Comparison of ENCODE assay signal across 13 mouse cellular contexts in genomic region chr7:19265147-19265546, GRCm38 (mm10). TPM values are rescaled to one million over a fixed set of nuclear protein-coding genes. Genes with fewer than 3 reads are reported as not detected.
A peak's percentile ranks its signal among the peaks of the same experiment; 100 is the strongest.
DNase-seq lines count a peak whose midpoint lies in the region; ATAC-seq and TF ChIP-seq lines count a peak whose summit lies in the region.
"Had no signal": no experiment of that assay in that cellular context is flagged by ENCODE, and none has a peak within 500 bp of the region (broad histone marks: within the 10 kb centered on the region; RNA-seq: fewer than 3 reads in every experiment).

No protein-coding gene starts in this region.

- intact Hi-C loops in gastrocnemius, adult 2 months (cut with DNase I), result no loop called here
- intact Hi-C loops in left cerebral cortex, postnatal 4 days (cut with DNase I), result no loop called here

- no peak overlapping the region for H3ac ChIP-seq in C2C12 (ENCODE audit: control insufficient read depth, insufficient read length, low read depth)

- H3K4me1 ChIP-seq in liver, embryonic 11.5 days (replicated peaks; ENCODE audit: control insufficient read depth, insufficient read depth, low read length), result peaks cover 52% of the 10 kb centered on the region
- peaks cover 39% of the 10 kb centered on the region for H3K4me1 ChIP-seq in forebrain, embryonic 10.5 days

- peak overlapping the region; percentile 21; the same call in 1 of the 2 replicates for H3K4me3 ChIP-seq in gastrocnemius, adult 2 months
- no peak overlapping the region for H3K4me3 ChIP-seq in C2C12 (ENCODE audit: insufficient read depth, poor library complexity, severe bottlenecking)
- peak overlapping the region; percentile 16; the same call in 1 of the 2 replicates for H3K4me3 ChIP-seq in liver, embryonic 11.5 days (ENCODE audit: low read depth, low read length)
- no peak overlapping the region; the same call in 1 of the 2 replicates for H3K4me3 ChIP-seq in forebrain, embryonic 10.5 days
- H3K4me3 ChIP-seq: embryonic facial prominence, embryonic 15.5 days had no signal

- H3K9ac ChIP-seq in liver, embryonic 11.5 days (ENCODE audit: low read depth, low read length), result peak overlapping the region; percentile 1
- H3K9ac ChIP-seq: embryonic facial prominence, embryonic 15.5 days had no signal

- peak overlapping the region; percentile 93 for H3K27ac ChIP-seq in gastrocnemius, adult 2 months
- H3K27ac ChIP-seq in liver, embryonic 11.5 days (ENCODE audit: low read depth, low read length), result peak overlapping the region; percentile 51
- H3K27ac ChIP-seq in forebrain, embryonic 10.5 days, result no peak overlapping the region
- H3K27ac ChIP-seq: embryonic facial prominence, embryonic 15.5 days had no signal

- H3K36me3 ChIP-seq in C2C12 (ENCODE audit: control insufficient read depth, insufficient read depth), result peaks cover 27% of the 10 kb centered on the region
- peaks cover 40% of the 10 kb centered on the region for H3K36me3 ChIP-seq in liver, embryonic 11.5 days (ENCODE audit: control insufficient read depth, insufficient read depth, low read length)
- H3K36me3 ChIP-seq in forebrain, embryonic 10.5 days (replicated peaks), result peaks cover 81% of the 10 kb centered on the region

- WGBS in liver, embryonic 11.5 days, result 23% methylated on average over 7 of the region's 7 CpGs
- WGBS in forebrain, embryonic 10.5 days, result 92% methylated on average over 7 of the region's 7 CpGs

- H3K4me2 ChIP-seq in liver, embryonic 11.5 days, result peak overlapping the region; percentile 53
- H3K4me2 ChIP-seq: embryonic facial prominence, embryonic 15.5 days had no signal

- H3K27me3 ChIP-seq in C2C12 (ENCODE audit: control insufficient read depth, insufficient read depth, insufficient read length), result no peaks in the 10 kb centered on the region
- no peaks in the 10 kb centered on the region for H3K27me3 ChIP-seq in liver, embryonic 11.5 days (replicated peaks; ENCODE audit: control insufficient read depth, insufficient read depth, low read length)
- H3K27me3 ChIP-seq in forebrain, embryonic 10.5 days (ENCODE audit: poor library complexity, severe bottlenecking), result no peaks in the 10 kb centered on the region
- H3K27me3 ChIP-seq: embryonic facial prominence, embryonic 15.5 days had no signal

- no peak for TF ChIP-seq CTCF in gastrocnemius, adult 2 months (IDR thresholded peaks at IDR 0.05)
- no peak for TF ChIP-seq CTCF in C2C12 (IDR thresholded peaks at IDR 0.05; ENCODE audit: control insufficient read depth, insufficient read depth, insufficient read length)

- DNase-seq in gastrocnemius, adult 2 months, result peak; percentile 60
- no peak for DNase-seq in gastrocnemius, postnatal 10 days
- peak; percentile 73 for DNase-seq in cerebellum, adult 9-11 months
- DNase-seq in liver, embryonic 11.5 days (ENCODE audit: low spot score), result no peak
- DNase-seq in forebrain, embryonic 10.5 days (ENCODE audit: extremely low spot score, low spot score), result no peak
- no peak for DNase-seq in frontal cortex, postnatal 25 days (ENCODE audit: low spot score in 2 of 2)
- DNase-seq in left cerebral cortex, postnatal 4 days, result no peak
- DNase-seq: adrenal gland, postnatal 36 days had no signal

- H3K9me3 ChIP-seq in liver, embryonic 11.5 days (ENCODE audit: control insufficient read depth, low read length), result no peaks in the 10 kb centered on the region
- no peaks in the 10 kb centered on the region for H3K9me3 ChIP-seq in forebrain, embryonic 10.5 days
- H3K9me3 ChIP-seq: embryonic facial prominence, embryonic 15.5 days had no signal

- peaks cover 37% of the 10 kb centered on the region for H3K79me3 ChIP-seq in C2C12 (ENCODE audit: low read depth)

- ATAC-seq in liver, embryonic 11.5 days (replicated peaks; ENCODE audit: low FRiP score), result peak; percentile 79

- H3K79me2 ChIP-seq in C2C12 (ENCODE audit: control insufficient read depth, insufficient read depth), result peaks cover 59% of the 10 kb centered on the region

TF ChIP-seq in C2C12, 6 proteins besides CTCF, POLR2A, EP300 and RAD21:
- TF ChIP-seq MYOG (IDR thresholded peaks at IDR 0.05; ENCODE audit: control insufficient read depth, extremely low read depth, insufficient read length) (no peak), MYOD1 (IDR thresholded peaks at IDR 0.05; ENCODE audit: control insufficient read depth, insufficient read length, low read depth) (peak; percentile 72)

RNA-seq across cellular contexts. Expression of gene Vasp, which starts 6.5 kb away (rescaled TPM):
- total RNA-seq in gastrocnemius, adult 2 months (2021), result 10 to 100 TPM; 13.6 to 17.3 TPM
- total RNA-seq in gastrocnemius, postnatal 10 days (2021), result 10 to 100 TPM; 35.7 to 53.5 TPM
- 145 TPM for polyA plus RNA-seq in C2C12 (2012; fragmentation: generic; extraction: Trizol)
- 85.9 and 87.5 TPM in 2 replicates for polyA plus RNA-seq in liver, embryonic 11.5 days (2014; fragmentation: Nextera tagmentation; extraction: Ambion mirVana)
- 47.4 and 56.9 TPM in 2 replicates for polyA plus RNA-seq in forebrain, embryonic 10.5 days (2016; fragmentation: Nextera tagmentation; extraction: Ambion mirVana)
- 10 to 100 TPM; 45.3 to 46.6 TPM for total RNA-seq in left cerebral cortex, postnatal 4 days (2021)

RNA-seq across cellular contexts. Expression of gene Ppm1n, which starts 14.7 kb away (rescaled TPM):
- under 1 TPM in 1 of 2 experiments, not detected in 1; 0.74 TPM for total RNA-seq in gastrocnemius, adult 2 months (2021)
- total RNA-seq in gastrocnemius, postnatal 10 days (2021), result not detected
- polyA plus RNA-seq in C2C12 (2012; fragmentation: generic; extraction: Trizol), result 0.05 TPM
- polyA plus RNA-seq in liver, embryonic 11.5 days (2014; fragmentation: Nextera tagmentation; extraction: Ambion mirVana), result not detected in 2 replicates
- polyA plus RNA-seq in forebrain, embryonic 10.5 days (2016; fragmentation: Nextera tagmentation; extraction: Ambion mirVana), result 0.41 and 0.51 TPM in 2 replicates
- under 1 TPM; 0.60 to 0.64 TPM for total RNA-seq in left cerebral cortex, postnatal 4 days (2021)
- total RNA-seq: adrenal gland, postnatal 36 days had no signal
- polyA plus RNA-seq: hindbrain, embryonic 11.5 days; lung, embryonic 16.5 days had no signal

RNA-seq across cellular contexts. Expression of gene Rtn2, which starts 17.3 kb away (rescaled TPM):
- 1,000 to 10,000 TPM in 1 of 2 experiments, 100 to 1,000 TPM in 1; 987 to 1,150 TPM for total RNA-seq in gastrocnemius, adult 2 months (2021)
- total RNA-seq in gastrocnemius, postnatal 10 days (2021), result 100 to 1,000 TPM; 669 to 730 TPM
- polyA plus RNA-seq in C2C12 (2012; fragmentation: generic; extraction: Trizol), result 107 TPM
- polyA plus RNA-seq in liver, embryonic 11.5 days (2014; fragmentation: Nextera tagmentation; extraction: Ambion mirVana), result 8.2 and 11.1 TPM in 2 replicates
- 32.1 and 33.1 TPM in 2 replicates for polyA plus RNA-seq in forebrain, embryonic 10.5 days (2016; fragmentation: Nextera tagmentation; extraction: Ambion mirVana)
- 100 to 1,000 TPM; 154 to 161 TPM for total RNA-seq in left cerebral cortex, postnatal 4 days (2021)
- polyA plus RNA-seq: CD4-positive, CD25-positive, alpha-beta regulatory T cell, adult 4 months had no signal

RNA-seq across cellular contexts. Expression of gene Opa3, which starts 37.0 kb away (rescaled TPM):
- 10 to 100 TPM; 41.9 to 52.4 TPM for total RNA-seq in gastrocnemius, adult 2 months (2021)
- total RNA-seq in gastrocnemius, postnatal 10 days (2021), result 10 to 100 TPM; 36.9 to 37.8 TPM
- 27.5 TPM for polyA plus RNA-seq in C2C12 (2012; fragmentation: generic; extraction: Trizol)
- polyA plus RNA-seq in liver, embryonic 11.5 days (2014; fragmentation: Nextera tagmentation; extraction: Ambion mirVana), result 31.6 and 33.9 TPM in 2 replicates
- polyA plus RNA-seq in forebrain, embryonic 10.5 days (2016; fragmentation: Nextera tagmentation; extraction: Ambion mirVana), result 50.7 and 51.4 TPM in 2 replicates
- 10 to 100 TPM; 33.8 to 35.0 TPM for total RNA-seq in left cerebral cortex, postnatal 4 days (2021)

RNA-seq across cellular contexts. Expression of gene Fosb, which starts 44.7 kb away (rescaled TPM):
- total RNA-seq in gastrocnemius, adult 2 months (2021), result under 1 TPM; 0.22 to 0.59 TPM
- total RNA-seq in gastrocnemius, postnatal 10 days (2021), result 1 to 10 TPM in 1 of 2 experiments, under 1 TPM in 1; 0.80 to 1.7 TPM
- polyA plus RNA-seq in C2C12 (2012; fragmentation: generic; extraction: Trizol), result 1.4 TPM
- 0.07 TPM in 1 of 2 replicates, not detected in the other for polyA plus RNA-seq in liver, embryonic 11.5 days (2014; fragmentation: Nextera tagmentation; extraction: Ambion mirVana)
- polyA plus RNA-seq in forebrain, embryonic 10.5 days (2016; fragmentation: Nextera tagmentation; extraction: Ambion mirVana), result 0.10 TPM in 1 of 2 replicates, not detected in the other
- 1 to 10 TPM; 1.2 to 1.3 TPM for total RNA-seq in left cerebral cortex, postnatal 4 days (2021)
- polyA plus RNA-seq: hindbrain, embryonic 11.5 days had no signal

Comparison
In these comparisons a context has a peak if more than half of its experiments do, and no peak if none do; other contexts are left out.
1. DNase-seq: peak in gastrocnemius, adult 2 months (single experiment) and cerebellum, adult 9-11 months (single experiment); none in gastrocnemius, postnatal 10 days (single experiment), liver, embryonic 11.5 days (single experiment), forebrain, embryonic 10.5 days (single experiment), frontal cortex, postnatal 25 days (0 of 2) and left cerebral cortex, postnatal 4 days (single experiment).
2. H3K4me3 ChIP-seq: peak in gastrocnemius, adult 2 months (single experiment) and liver, embryonic 11.5 days (single experiment); none in C2C12 (single experiment) and forebrain, embryonic 10.5 days (single experiment).
3. RNA of gene Rtn2, which starts 17.3 kb away (total RNA-seq): 987 to 1,150 TPM in gastrocnemius, adult 2 months and 669 to 730 TPM in gastrocnemius, postnatal 10 days; 154 to 161 TPM in left cerebral cortex, postnatal 4 days; every median in the first group is over 4 times any median in the second.